Mouse (Mus musculus): ENCODE measurements around the gene Tmem117.

DNA sequence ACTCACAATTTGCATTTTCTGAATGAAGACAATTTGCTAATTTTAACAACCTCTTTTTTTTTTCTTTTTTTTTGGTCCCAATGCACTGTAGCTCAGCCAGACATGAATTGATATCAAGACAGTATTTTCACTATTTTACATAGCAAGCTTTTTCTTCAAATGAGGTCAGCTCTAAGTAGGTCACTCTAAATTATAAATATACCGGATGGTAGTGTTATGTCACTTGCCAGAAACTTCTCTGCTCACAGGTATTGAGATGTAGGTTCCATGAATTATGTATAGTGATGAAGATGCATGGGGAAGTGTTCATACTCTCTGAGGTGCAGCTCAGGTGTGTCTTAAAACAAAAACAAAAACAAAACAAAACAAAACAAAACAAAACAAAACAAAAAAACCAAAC is 264.2 kb downstream of the Tmem117 start:
- no peak for TF ChIP-seq POLR2A (IDR thresholded peaks at IDR 0.05; ENCODE audit: low read depth, low read length)
- no peak for TF ChIP-seq CTCF (conservative IDR thresholded peaks at IDR 0.05; ENCODE audit: insufficient read depth, insufficient read length, low read depth, low read length)
